Mouse (Mus musculus): Measurements from ENCODE around the gene Adgrb3. TPM values are rescaled to one million over a fixed set of nuclear protein-coding genes. Genes with fewer than 3 reads are reported as not detected.

The Adgrb3 gene
- total RNA-seq (2018; cell fraction: chromatin; rRNA removed): not detected
- not detected for total RNA-seq (2018; cell fraction: cytosol; rRNA removed)
- total RNA-seq (2018; cell fraction: nucleus; rRNA removed): not detected
- not detected in 3 replicates for polyA plus RNA-seq (2018)

GRCm38 (mm10) chr1:25828971-25829920, at the start of gene Adgrb3:
Adgrb3 (minus strand) TSS chr1:25829707.
- 7% methylated on average over 30 of the region's 32 CpGs for WGBS (ENCODE audit: missing documents)
- H3K4me3 ChIP-seq (ENCODE audit: inconsistent target): no peak within 1 kb of the TSS
- no peak within 1 kb of the TSS for H3K27ac ChIP-seq
- no peaks in the 10 kb centered on the region for H3K79me2 ChIP-seq (ENCODE audit: inconsistent target)
- H3K36me3 ChIP-seq (ENCODE audit: inconsistent target): no peaks in the 10 kb centered on the region

GRCm38 (mm10) chr1:25877526-25877925, 48.0 kb upstream of the Adgrb3 start:
- Histone ChIP-seq H3K4me3 (ENCODE audit: inconsistent target) (no peak overlapping the region), H3K79me2 (ENCODE audit: inconsistent target) (no peaks in the 10 kb centered on the region), H3K36me3 (ENCODE audit: inconsistent target) (no peaks in the 10 kb centered on the region), H3K27ac (no peak overlapping the region)
- 80% methylated on average over 5 of the region's 5 CpGs for WGBS (ENCODE audit: missing documents)

- Histone ChIP-seq H3K79me2 (ENCODE audit: inconsistent target) (no peaks in the 10 kb centered on the region), H3K4me3 (ENCODE audit: inconsistent target) (no peak overlapping the region), H3K27ac (no peak overlapping the region), H3K36me3 (ENCODE audit: inconsistent target) (no peaks in the 10 kb centered on the region)
- WGBS (ENCODE audit: missing documents): 97% methylated on average over 2 of the region's 2 CpGs
These were observed 28.0 kb upstream of the Adgrb3 start for GRCm38 (mm10) chr1:25857473-25857872.

- WGBS (ENCODE audit: missing documents): 50% methylated on average over 2 of the region's 2 CpGs
These were observed 25.0 kb upstream of the Adgrb3 start for GRCm38 (mm10) chr1:25854451-25854978.

GRCm38 (mm10) chr1:25832260-25832659, 2.8 kb upstream of the Adgrb3 start:
- no peaks in the 10 kb centered on the region for H3K79me2 ChIP-seq (ENCODE audit: inconsistent target)
- 73% methylated on average over 6 of the region's 6 CpGs for WGBS (ENCODE audit: missing documents)
- no peak overlapping the region for H3K4me3 ChIP-seq (ENCODE audit: inconsistent target)
- no peak overlapping the region for H3K27ac ChIP-seq
- H3K36me3 ChIP-seq (ENCODE audit: inconsistent target): no peaks in the 10 kb centered on the region

More at GRCm38 (mm10) chr1:25854451-25854978, 25.0 kb upstream of the Adgrb3 start:
- H3K36me3 ChIP-seq (ENCODE audit: inconsistent target): no peaks in the 10 kb centered on the region
- H3K79me2 ChIP-seq (ENCODE audit: inconsistent target): no peaks in the 10 kb centered on the region
- H3K4me3 ChIP-seq (ENCODE audit: inconsistent target): no peak overlapping the region
- H3K27ac ChIP-seq: no peak overlapping the region

GRCm38 (mm10) chr1:25831521-25831900, 2.0 kb upstream of the Adgrb3 start:
- H3K4me3 ChIP-seq (ENCODE audit: inconsistent target): no peak overlapping the region
- no peaks in the 10 kb centered on the region for H3K79me2 ChIP-seq (ENCODE audit: inconsistent target)
- no peaks in the 10 kb centered on the region for H3K36me3 ChIP-seq (ENCODE audit: inconsistent target)
- 47% methylated on average over 2 of the region's 2 CpGs for WGBS (ENCODE audit: missing documents)
- H3K27ac ChIP-seq: no peak overlapping the region

GRCm38 (mm10) chr1:25830757-25831520, 1.4 kb upstream of the Adgrb3 start:
- H3K4me3 ChIP-seq (ENCODE audit: inconsistent target): no peak overlapping the region
- no peak overlapping the region for H3K27ac ChIP-seq
- no peaks in the 10 kb centered on the region for H3K36me3 ChIP-seq (ENCODE audit: inconsistent target)
- H3K79me2 ChIP-seq (ENCODE audit: inconsistent target): no peaks in the 10 kb centered on the region
- 13% methylated on average over 15 of the region's 15 CpGs for WGBS (ENCODE audit: missing documents)

GRCm38 (mm10) chr1:25829921-25830751, 629 bp upstream of the Adgrb3 start:
- 4% methylated on average over 53 of the region's 99 CpGs for WGBS (ENCODE audit: missing documents)
- no peaks in the 10 kb centered on the region for H3K36me3 ChIP-seq (ENCODE audit: inconsistent target)
- H3K4me3 ChIP-seq (ENCODE audit: inconsistent target): no peak overlapping the region
- H3K27ac ChIP-seq: no peak overlapping the region
- H3K79me2 ChIP-seq (ENCODE audit: inconsistent target): no peaks in the 10 kb centered on the region

- H3K27ac ChIP-seq: no peak overlapping the region
- 81% methylated on average over 9 of the region's 9 CpGs for WGBS (ENCODE audit: missing documents)
- no peak overlapping the region for H3K4me3 ChIP-seq (ENCODE audit: inconsistent target)
- no peaks in the 10 kb centered on the region for H3K36me3 ChIP-seq (ENCODE audit: inconsistent target)
- no peaks in the 10 kb centered on the region for H3K79me2 ChIP-seq (ENCODE audit: inconsistent target)
These were observed 1.3 kb downstream of the Adgrb3 start for GRCm38 (mm10) chr1:25828071-25828755.

GRCm38 (mm10) chr1:25827436-25827835, 2.1 kb downstream of the Adgrb3 start:
- WGBS (ENCODE audit: missing documents): 75% methylated on average over 9 of the region's 9 CpGs
- H3K79me2 ChIP-seq (ENCODE audit: inconsistent target): no peaks in the 10 kb centered on the region
- no peak overlapping the region for H3K4me3 ChIP-seq (ENCODE audit: inconsistent target)
- no peaks in the 10 kb centered on the region for H3K36me3 ChIP-seq (ENCODE audit: inconsistent target)
- H3K27ac ChIP-seq: no peak overlapping the region

- Histone ChIP-seq H3K4me3 (ENCODE audit: inconsistent target) (no peak overlapping the region), H3K27ac (no peak overlapping the region), H3K79me2 (ENCODE audit: inconsistent target) (no peaks in the 10 kb centered on the region), H3K36me3 (ENCODE audit: inconsistent target) (no peaks in the 10 kb centered on the region)
- WGBS (ENCODE audit: missing documents): 14% methylated on average over 6 of the region's 7 CpGs
These were observed 2.7 kb downstream of the Adgrb3 start for GRCm38 (mm10) chr1:25826771-25827170.

- H3K79me2 ChIP-seq (ENCODE audit: inconsistent target): no peaks in the 10 kb centered on the region
- no peaks in the 10 kb centered on the region for H3K36me3 ChIP-seq (ENCODE audit: inconsistent target)
- H3K4me3 ChIP-seq (ENCODE audit: inconsistent target): no peak overlapping the region
- H3K27ac ChIP-seq: no peak overlapping the region
- 31% methylated on average over 4 of the region's 4 CpGs for WGBS (ENCODE audit: missing documents)
These were observed 4.9 kb downstream of the Adgrb3 start for GRCm38 (mm10) chr1:25824626-25825025.

- 76% methylated on average over 10 of the region's 10 CpGs for whole genome bisulfite sequencing (ENCODE audit: missing documents)
- H3K36me3 ChIP-seq (ENCODE audit: inconsistent target): no peaks in the 10 kb centered on the region
- H3K79me2 ChIP-seq (ENCODE audit: inconsistent target): no peaks in the 10 kb centered on the region
- no peak overlapping the region for H3K27ac ChIP-seq
- H3K4me3 ChIP-seq (ENCODE audit: inconsistent target): no peak overlapping the region
These were observed 5.5 kb downstream of the Adgrb3 start for GRCm38 (mm10) chr1:25823961-25824360.

All from macrophage (primary cell).